Mouse (Mus musculus) lung, adult 2 months (tissue): ENCODE results near the gene Grik3.

ENCODE experiments used
- CTCF ChIP-seq: fragments of 200-500 bp; IDR thresholded peaks from 2 replicates; pipeline ENCODE4 v1.5.1; 2011; ENCODE audit warnings: mild to moderate bottlenecking, low read length, control low read depth; ENCODE audit not compliant: insufficient read depth
- POLR2A ChIP-seq: fragments of 200-500 bp; IDR thresholded peaks from 2 replicates; pipeline ENCODE4 v1.6.1; 2011; ENCODE audit warnings: low read depth, mild to moderate bottlenecking, control low read depth, low read length, borderline replicate concordance; ENCODE audit errors: extremely low read depth

- TF ChIP-seq CTCF, result no peak
- no peak for TF ChIP-seq POLR2A
These were observed 272.6 kb downstream of the Grik3 start for GRCm38 (mm10) chr4:125763056-125763455.
